In the genomic region with DNA sequence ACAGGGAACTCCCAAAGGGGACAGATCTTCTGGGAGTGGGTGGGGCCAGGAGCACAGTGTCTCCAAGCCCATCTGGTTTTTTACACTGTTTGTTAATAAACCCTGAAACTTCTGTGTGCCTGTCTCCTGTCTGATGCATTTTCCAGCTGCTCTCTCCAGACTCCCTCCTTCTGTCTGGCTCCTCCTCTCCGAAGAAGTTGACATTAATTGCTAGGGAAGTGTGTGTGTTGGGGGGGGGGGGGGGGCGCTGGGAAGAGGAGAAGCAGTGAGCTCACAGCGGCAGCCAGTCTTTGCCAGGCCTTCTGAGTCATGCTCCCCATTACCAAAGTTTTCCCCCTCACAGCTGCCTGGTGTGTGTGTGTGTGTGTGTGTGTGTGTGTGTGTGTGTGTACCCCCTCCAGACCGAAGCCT, we compare ENCODE assay signal across 9 mouse cellular contexts. TPM values are rescaled to one million over a fixed set of nuclear protein-coding genes. Genes with fewer than 3 reads are reported as not detected.
DNase-seq lines count a peak whose midpoint lies in the region; ATAC-seq and TF ChIP-seq lines count a peak whose summit lies in the region.
"Had no signal": no experiment of that assay in that cellular context is flagged by ENCODE, and none has a peak within 500 bp of the region (broad histone marks: within the 10 kb centered on the region; RNA-seq: fewer than 3 reads in every experiment).

No protein-coding gene starts in this region.

- H3K27ac ChIP-seq in embryonic facial prominence, embryonic 12.5 days = peak overlapping the region; percentile 92
- peak overlapping the region; percentile 88 for H3K27ac ChIP-seq in heart, embryonic 13.5 days (replicated peaks)
- peak overlapping the region; percentile 92 for H3K27ac ChIP-seq in lung, embryonic 16.5 days (ENCODE audit: low read length)
- H3K27ac ChIP-seq in small intestine, adult 2 months (ENCODE audit: insufficient read depth, low read depth, low read length) = peak overlapping the region; percentile 63

- no peak for ATAC-seq in embryonic facial prominence, embryonic 12.5 days (ENCODE audit: insufficient number of reproducible peaks, insufficient read depth, low FRiP score, low TSS enrichment)
- ATAC-seq in heart, embryonic 13.5 days (ENCODE audit: extremely low read depth, insufficient number of reproducible peaks, low FRiP score, low TSS enrichment) = no peak
- ATAC-seq in lung, embryonic 16.5 days (ENCODE audit: low read depth) = peak; percentile 72

- H3K9me3 ChIP-seq in embryonic facial prominence, embryonic 12.5 days = no peaks in the 10 kb centered on the region
- H3K9me3 ChIP-seq in heart, embryonic 13.5 days = no peaks in the 10 kb centered on the region
- no peaks in the 10 kb centered on the region for H3K9me3 ChIP-seq in lung, embryonic 16.5 days (ENCODE audit: control insufficient read depth, low read length)

- peaks cover 16% of the 10 kb centered on the region for H3K36me3 ChIP-seq in embryonic facial prominence, embryonic 12.5 days
- H3K36me3 ChIP-seq in heart, embryonic 13.5 days = peaks cover 13% of the 10 kb centered on the region
- peaks cover 9% of the 10 kb centered on the region for H3K36me3 ChIP-seq in lung, embryonic 16.5 days (ENCODE audit: control insufficient read depth, insufficient read depth, low read length)
- peaks cover 9% of the 10 kb centered on the region for H3K36me3 ChIP-seq in small intestine, adult 2 months (ENCODE audit: control insufficient read depth, insufficient read depth, low read length)

- peak overlapping the region; percentile 79; the same call in 1 of the 2 replicates for H3K4me2 ChIP-seq in embryonic facial prominence, embryonic 12.5 days (replicated peaks)
- peak overlapping the region; percentile 88 for H3K4me2 ChIP-seq in heart, embryonic 13.5 days
- H3K4me2 ChIP-seq in lung, embryonic 16.5 days (ENCODE audit: low read depth, low read length) = no peak overlapping the region

- H3K27me3 ChIP-seq in embryonic facial prominence, embryonic 12.5 days = no peaks in the 10 kb centered on the region
- H3K27me3 ChIP-seq in heart, embryonic 13.5 days (replicated peaks) = peaks cover 4% of the 10 kb centered on the region; the same call in 1 of the 2 replicates
- H3K27me3 ChIP-seq in lung, embryonic 16.5 days (ENCODE audit: control insufficient read depth, insufficient read depth, low read depth, low read length) = no peaks in the 10 kb centered on the region
- H3K27me3 ChIP-seq in small intestine, adult 2 months (ENCODE audit: control insufficient read depth, insufficient read depth, low read length) = peaks cover 12% of the 10 kb centered on the region; the same call in 1 of the 2 replicates

- H3K4me1 ChIP-seq in embryonic facial prominence, embryonic 12.5 days = peaks cover 66% of the 10 kb centered on the region
- H3K4me1 ChIP-seq in heart, embryonic 13.5 days = peaks cover 67% of the 10 kb centered on the region
- H3K4me1 ChIP-seq in lung, embryonic 16.5 days (replicated peaks; ENCODE audit: control insufficient read depth, insufficient read depth, low read length) = peaks cover 37% of the 10 kb centered on the region
- H3K4me1 ChIP-seq in small intestine, adult 2 months (ENCODE audit: control insufficient read depth, insufficient read depth, insufficient read length, low read length) = peaks cover 2% of the 10 kb centered on the region

- no peak overlapping the region for H3K9ac ChIP-seq in embryonic facial prominence, embryonic 12.5 days
- H3K9ac ChIP-seq in heart, embryonic 13.5 days = peak overlapping the region; percentile 80; the same call in 1 of the 2 replicates
- no peak overlapping the region; the same call in 1 of the 2 replicates for H3K9ac ChIP-seq in lung, embryonic 16.5 days (ENCODE audit: low read length)

- H3K4me3 ChIP-seq in embryonic facial prominence, embryonic 12.5 days = no peak overlapping the region
- H3K4me3 ChIP-seq in heart, embryonic 13.5 days = no peak overlapping the region
- H3K4me3 ChIP-seq in lung, embryonic 16.5 days (ENCODE audit: low read length) = no peak overlapping the region
- H3K4me3 ChIP-seq in small intestine, adult 2 months (ENCODE audit: low read depth, low read length) = no peak overlapping the region

- TF ChIP-seq CTCF in small intestine, adult 2 months (IDR thresholded peaks at IDR 0.05; ENCODE audit: extremely low read depth, insufficient read length, insufficient replicate concordance, low read depth, low read length) = no peak

- TF ChIP-seq POLR2A in small intestine, adult 2 months (IDR thresholded peaks at IDR 0.05; ENCODE audit: low read depth, low read length) = no peak

- DNase-seq in kidney, postnatal 4 days = peak; percentile 56 to 69
- DNase-seq in kidney, adult 8-10 months = no peak
- no peak for DNase-seq in thymus, adult 18-20 months
- DNase-seq in layer of hippocampus, adult 8-10 months (ENCODE audit: low spot score in 2 of 2) = no peak

- WGBS in embryonic facial prominence, embryonic 12.5 days = 8% methylated on average over 3 of the region's 4 CpGs
- WGBS in heart, embryonic 13.5 days = 8% methylated on average over 3 of the region's 4 CpGs
- 13% methylated on average over 3 of the region's 4 CpGs for WGBS in lung, embryonic 16.5 days
- 5% methylated on average over 4 of the region's 4 CpGs for WGBS in small intestine, adult 2 months

RNA-seq across cellular contexts. Expression of a gene that starts 0.7 kb away (rescaled TPM):
- polyA plus RNA-seq in embryonic facial prominence, embryonic 12.5 days (2016; fragmentation: Nextera tagmentation; extraction: Ambion mirVana) = 1.5 and 1.6 TPM in 2 replicates
- polyA plus RNA-seq in heart, embryonic 13.5 days (2015; fragmentation: Nextera tagmentation; extraction: Ambion mirVana) = 1.5 and 2.0 TPM in 2 replicates
- polyA plus RNA-seq in lung, embryonic 16.5 days (2015; fragmentation: Nextera tagmentation; extraction: Ambion mirVana) = 2.1 and 2.4 TPM in 2 replicates
- polyA plus RNA-seq in small intestine, adult 2 months (2012; rRNA removed) = 3.3 and 4.5 TPM in 2 replicates
- total RNA-seq in layer of hippocampus, adult 8-10 months (2022) = 1 to 10 TPM; 2.8 to 5.1 (median 4.2) TPM

RNA-seq across cellular contexts. Expression of a gene that starts 3.1 kb away (rescaled TPM):
- 5.4 and 7.7 TPM in 2 replicates for polyA plus RNA-seq in embryonic facial prominence, embryonic 12.5 days (2016; fragmentation: Nextera tagmentation; extraction: Ambion mirVana)
- polyA plus RNA-seq in heart, embryonic 13.5 days (2015; fragmentation: Nextera tagmentation; extraction: Ambion mirVana) = 4.2 and 5.8 TPM in 2 replicates
- polyA plus RNA-seq in lung, embryonic 16.5 days (2015; fragmentation: Nextera tagmentation; extraction: Ambion mirVana) = 2.5 and 2.7 TPM in 2 replicates
- polyA plus RNA-seq in small intestine, adult 2 months (2012; rRNA removed) = 4.3 and 6.2 TPM in 2 replicates
- 100 to 1,000 TPM in 2 of 4 experiments, 10 to 100 TPM in 2; 89.9 to 111 (median 102) TPM for total RNA-seq in layer of hippocampus, adult 8-10 months (2022)

RNA-seq across cellular contexts. Expression of a gene that starts 9.9 kb away (rescaled TPM):
- 4.0 and 4.3 TPM in 2 replicates for polyA plus RNA-seq in embryonic facial prominence, embryonic 12.5 days (2016; fragmentation: Nextera tagmentation; extraction: Ambion mirVana)
- polyA plus RNA-seq in heart, embryonic 13.5 days (2015; fragmentation: Nextera tagmentation; extraction: Ambion mirVana) = 2.4 and 2.9 TPM in 2 replicates
- 3.4 and 3.7 TPM in 2 replicates for polyA plus RNA-seq in lung, embryonic 16.5 days (2015; fragmentation: Nextera tagmentation; extraction: Ambion mirVana)
- 15.7 and 41.4 TPM in 2 replicates for polyA plus RNA-seq in small intestine, adult 2 months (2012; rRNA removed)
- 10 to 100 TPM; 13.0 to 15.3 (median 13.9) TPM for total RNA-seq in layer of hippocampus, adult 8-10 months (2022)

RNA-seq across cellular contexts. Expression of a gene that starts 18.6 kb away (rescaled TPM):
- polyA plus RNA-seq in embryonic facial prominence, embryonic 12.5 days (2016; fragmentation: Nextera tagmentation; extraction: Ambion mirVana) = not detected in 2 replicates
- polyA plus RNA-seq in heart, embryonic 13.5 days (2015; fragmentation: Nextera tagmentation; extraction: Ambion mirVana) = 0.27 TPM in 1 of 2 replicates, not detected in the other
- polyA plus RNA-seq in lung, embryonic 16.5 days (2015; fragmentation: Nextera tagmentation; extraction: Ambion mirVana) = 0.21 TPM in 1 of 2 replicates, not detected in the other
- not detected in 2 replicates for polyA plus RNA-seq in small intestine, adult 2 months (2012; rRNA removed)
- under 1 TPM; 0.29 to 0.77 (median 0.39) TPM for total RNA-seq in layer of hippocampus, adult 8-10 months (2022)
- total RNA-seq: liver, adult 2 months had no signal

RNA-seq across cellular contexts. Expression of a gene that starts 39.3 kb away (rescaled TPM):
- polyA plus RNA-seq in embryonic facial prominence, embryonic 12.5 days (2016; fragmentation: Nextera tagmentation; extraction: Ambion mirVana) = 0.20 and 0.32 TPM in 2 replicates
- 4.0 and 5.8 TPM in 2 replicates for polyA plus RNA-seq in heart, embryonic 13.5 days (2015; fragmentation: Nextera tagmentation; extraction: Ambion mirVana)
- 0.85 and 1.0 TPM in 2 replicates for polyA plus RNA-seq in lung, embryonic 16.5 days (2015; fragmentation: Nextera tagmentation; extraction: Ambion mirVana)
- polyA plus RNA-seq in small intestine, adult 2 months (2012; rRNA removed) = 0.06 and 0.11 TPM in 2 replicates
- 1 to 10 TPM in 1 of 4 experiments, under 1 TPM in 2, not detected in 1; 0.58 to 1.1 (median 0.90) TPM for total RNA-seq in layer of hippocampus, adult 8-10 months (2022)
- total RNA-seq: liver, adult 2 months had no signal
- polyA plus RNA-seq: liver, adult 2 months had no signal

Comparison
In these comparisons a context has a peak if more than half of its experiments do, and no peak if none do; other contexts are left out.
1. DNase-seq: peak in kidney, postnatal 4 days (2 of 2); none in kidney, adult 8-10 months (0 of 2), thymus, adult 18-20 months (0 of 2) and layer of hippocampus, adult 8-10 months (0 of 2).
2. Peak in every context shown above with its lines, with median percentiles within 50 percentile points of each other: H3K27ac ChIP-seq.